Mouse (Mus musculus) liver, postnatal 0 days (tissue): Measurements from ENCODE around the gene Slc37a2. TPM values are rescaled to one million over a fixed set of nuclear protein-coding genes. Genes with fewer than 3 reads are reported as not detected.
"Not testable (repeated sequence)": the region's sequence is repeated elsewhere in the genome, so short reads cannot be mapped to it uniquely, and the experiment has no call there.

Experiments used
- ATAC-seq: fragments of 200-750 bp; cut with Nextera tagmentation; 2 replicates; pipeline ENCODE4 v1.8.0; 2017; ENCODE audit warnings: mild to moderate bottlenecking, moderate library complexity
- DNase-seq: peaks from one replicate; pipeline ENCODE4 v3.0.0-alpha.2; 2016
- H3K27ac ChIP-seq: fragments of 300-500 bp; sonication (generic); 2 replicates; pipeline ENCODE4 v1.5.1; 2014; ENCODE audit warnings: antibody characterized with exemption, moderate library complexity, mild to moderate bottlenecking, low read depth
- H3K27me3 ChIP-seq: fragments of 300-500 bp; sonication (generic); 2 replicates; pipeline ENCODE4 v1.6.1; 2014; ENCODE audit warnings: low read length, control low read depth, mixed read lengths; ENCODE audit not compliant: insufficient read depth
- H3K36me3 ChIP-seq: fragments of 300-500 bp; sonication (generic); replicated peaks from 2 replicates; pipeline ENCODE4 v1.6.1; 2014; ENCODE audit warnings: mild to moderate bottlenecking, control low read depth, low read length, moderate library complexity, mixed read lengths; ENCODE audit not compliant: insufficient read depth
- H3K4me1 ChIP-seq: fragments of 300-500 bp; sonication (generic); 2 replicates; pipeline ENCODE4 v1.6.1; 2014; ENCODE audit warnings: antibody characterized with exemption, mild to moderate bottlenecking, control low read depth; ENCODE audit not compliant: insufficient read depth
- H3K4me2 ChIP-seq: fragments of 300-500 bp; sonication (generic); 2 replicates; pipeline ENCODE4 v1.6.1; 2014; ENCODE audit warnings: low read depth, mild to moderate bottlenecking, low read length, moderate library complexity, mixed read lengths
- H3K4me3 ChIP-seq: fragments of 300-500 bp; sonication (generic); 2 replicates; pipeline ENCODE4 v1.5.1; 2014; ENCODE audit warnings: low read depth, low read length
- H3K9ac ChIP-seq: fragments of 300-500 bp; sonication (generic); replicated peaks from 2 replicates; pipeline ENCODE4 v1.6.1; 2014; ENCODE audit warnings: mild to moderate bottlenecking, moderate library complexity
- H3K9me3 ChIP-seq: fragments of 300-500 bp; sonication (generic); 2 replicates; pipeline ENCODE4 v1.6.1; 2016; ENCODE audit warnings: mild to moderate bottlenecking, control low read depth, low read length, mixed read lengths
- CTCF ChIP-seq: sonication (generic); IDR thresholded peaks from 2 replicates; pipeline ENCODE4 v1.5.1; 2016; ENCODE audit warnings: antibody characterized with exemption, low read depth
- EP300 ChIP-seq: IDR thresholded peaks from 2 replicates; pipeline ENCODE4 v1.6.1; 2016; ENCODE audit warnings: antibody characterized with exemption, low read depth, mild to moderate bottlenecking
- WGBS: fragments of 180-500 bp; shearing (Covaris S2); extraction: QIAGEN DNeasy Blood & Tissue Kit; methylation state at CpG from one replicate; pipeline ENCODE4 v1.1.7; 2014; ENCODE audit not compliant: insufficient replicate concordance; 5-methylcytosine and 5-hydroxymethylcytosine counted together
- polyA plus RNA-seq: library from polyadenylated mRNA; unstranded; fragments of >200 nt; fragmentation: Nextera tagmentation; extraction: Ambion mirVana; gene quantifications from 2 replicates; pipeline ENCODE4 v1.2.1, GENCODE M21; 2015

The Slc37a2 gene
- polyA plus RNA-seq = 1.7 and 1.9 TPM in 2 replicates

DNA sequence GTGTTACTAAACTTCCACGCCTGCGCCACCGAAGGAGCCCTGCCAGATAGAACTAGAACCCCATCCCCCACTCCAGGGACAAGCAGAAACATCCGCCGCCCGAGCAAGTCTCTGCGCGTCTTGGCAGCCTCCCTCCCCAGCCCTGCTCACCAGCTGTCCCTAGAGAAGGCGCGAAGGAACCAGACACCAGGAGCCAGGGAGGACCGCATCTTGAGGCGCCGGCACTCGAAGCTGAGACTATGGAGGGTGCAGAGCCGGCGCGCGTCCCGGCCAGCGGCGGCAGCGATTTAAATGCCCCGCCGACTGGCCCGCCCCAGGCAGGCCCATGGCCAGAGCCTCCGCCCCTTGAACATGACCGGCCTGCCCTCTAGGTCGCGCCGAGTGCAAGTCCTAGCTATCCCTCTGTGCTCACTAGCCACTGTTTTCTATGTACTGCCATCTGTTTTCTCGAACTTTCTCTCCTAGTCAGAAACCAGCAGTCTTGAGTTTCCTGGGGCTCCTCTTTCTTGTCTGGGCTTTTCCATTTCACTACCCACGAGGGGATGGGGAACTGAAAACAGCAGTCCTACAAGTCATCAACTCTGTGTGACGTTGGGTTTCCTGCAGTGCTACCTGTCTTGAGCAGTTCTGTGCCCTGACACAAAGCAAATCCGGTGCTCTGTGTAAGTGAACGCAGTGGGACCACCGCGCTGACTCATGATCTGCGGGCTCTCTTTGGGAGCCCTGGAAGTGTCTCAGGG, at the start of gene Slc37a2:
Gene Slc37a2 (minus strand): TSS at position 590 of the 740 bp plus-strand sequence.
- peak; percentile 71 for DNase-seq
- H3K27me3 ChIP-seq = no peaks in the 10 kb centered on the region

DNA sequence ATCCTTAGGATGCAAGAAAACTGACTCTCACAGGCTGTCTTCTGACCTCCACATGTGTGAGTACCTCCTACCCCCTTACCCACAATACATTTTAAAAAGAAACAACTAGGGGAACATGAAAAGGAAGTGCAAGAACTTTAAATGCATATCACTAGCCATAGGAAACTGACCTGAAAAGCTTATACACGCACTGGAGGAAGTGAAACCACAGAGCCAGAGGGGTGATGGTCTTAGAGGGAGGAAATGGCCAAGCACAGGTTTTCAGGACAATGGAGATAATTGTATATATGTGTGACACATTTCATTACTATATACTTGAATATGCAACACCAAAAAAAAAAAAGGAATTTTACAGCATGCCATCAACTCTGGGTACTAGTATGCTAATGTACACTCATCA, 46.2 kb upstream of the Slc37a2 start:
- H3K27ac ChIP-seq = no peak overlapping the region

More for the DNA sequence above, at the start of gene Slc37a2:
- Histone ChIP-seq H3K9me3 (no peaks in the 10 kb centered on the region), H3K36me3 (no peaks in the 10 kb centered on the region), H3K9ac (peak within 1 kb of the TSS; percentile 54), H3K27ac (peak within 1 kb of the TSS; percentile 66), H3K4me1 (peaks cover 8% of the 10 kb centered on the region), H3K4me2 (peak within 1 kb of the TSS; percentile 88), H3K4me3 (peak within 1 kb of the TSS; percentile 54)
- TF ChIP-seq CTCF (no peak), EP300 (no peak)
- ATAC-seq = peak; percentile 94
- 2% methylated on average over 38 of the region's 38 CpGs for WGBS

DNA sequence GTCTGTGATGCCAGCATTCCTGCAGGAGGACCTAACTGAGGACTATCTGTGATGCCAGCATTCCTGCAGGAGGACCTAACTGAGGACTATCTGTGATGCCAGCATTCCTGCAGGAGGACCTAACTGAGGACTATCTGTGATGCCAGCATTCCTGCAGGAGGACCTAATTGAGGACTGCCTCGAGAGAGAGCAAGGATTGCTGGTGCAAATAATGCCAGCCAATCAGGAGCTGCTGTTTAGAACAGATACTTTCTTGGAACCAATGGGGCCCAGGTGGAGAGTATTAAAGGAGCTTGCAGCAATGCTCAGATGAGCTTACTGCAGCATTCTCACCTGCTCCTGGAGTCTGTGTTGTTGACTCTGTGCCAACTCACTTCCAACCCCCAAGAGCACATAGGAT, 45.0 kb upstream of the Slc37a2 start:
- H3K9me3 ChIP-seq, H3K4me2 ChIP-seq, H3K9ac ChIP-seq, H3K27me3 ChIP-seq, H3K4me3 ChIP-seq, H3K4me1 ChIP-seq, H3K27ac ChIP-seq, H3K36me3 ChIP-seq, ATAC-seq, DNase-seq: not testable (repeated sequence)
- 60% methylated on average over 1 of the region's 1 CpGs for WGBS

More for the DNA sequence above, 46.2 kb upstream of the Slc37a2 start:
- Histone ChIP-seq H3K9ac (no peak overlapping the region), H3K36me3 (peaks cover 6% of the 10 kb centered on the region; the same call in 1 of the 2 replicates), H3K4me1 (no peaks in the 10 kb centered on the region), H3K9me3 (no peaks in the 10 kb centered on the region), H3K27me3 (no peaks in the 10 kb centered on the region), H3K4me3 (no peak overlapping the region), H3K4me2 (no peak overlapping the region)
- ATAC-seq (no peak), DNase-seq (no peak)
- TF ChIP-seq EP300 (no peak), CTCF (no peak)
- WGBS = 36% methylated on average over 1 of the region's 1 CpGs

DNA sequence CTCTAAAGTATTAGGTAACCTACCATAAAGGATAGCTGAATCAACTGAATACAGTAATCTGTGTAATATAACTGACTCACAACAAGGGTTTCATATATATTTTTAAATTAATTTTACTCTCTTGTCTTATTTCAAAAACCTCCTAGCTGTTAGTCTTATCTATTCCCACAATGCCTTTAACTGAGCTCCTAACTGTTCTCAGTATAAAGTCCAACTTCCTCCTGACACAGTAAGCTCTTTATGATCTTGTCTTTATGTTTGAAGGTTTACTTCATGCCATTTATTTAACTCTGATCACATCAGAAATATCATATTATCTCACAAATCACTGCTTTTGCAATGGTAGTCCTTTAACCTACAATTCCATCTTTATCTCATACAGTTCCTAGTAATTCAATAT, 40.0 kb upstream of the Slc37a2 start:
- no peak overlapping the region for H3K4me3 ChIP-seq
- H3K4me1 ChIP-seq = no peaks in the 10 kb centered on the region
- no peak overlapping the region for H3K4me2 ChIP-seq
- no peaks in the 10 kb centered on the region for H3K27me3 ChIP-seq
- DNase-seq (no peak), ATAC-seq (no peak)
- no peaks in the 10 kb centered on the region for H3K9me3 ChIP-seq
- no peak for TF ChIP-seq CTCF
- no peak for TF ChIP-seq EP300
- H3K36me3 ChIP-seq = no peaks in the 10 kb centered on the region; the same call in 1 of the 2 replicates
- H3K9ac ChIP-seq = no peak overlapping the region
- no peak overlapping the region for H3K27ac ChIP-seq

DNA sequence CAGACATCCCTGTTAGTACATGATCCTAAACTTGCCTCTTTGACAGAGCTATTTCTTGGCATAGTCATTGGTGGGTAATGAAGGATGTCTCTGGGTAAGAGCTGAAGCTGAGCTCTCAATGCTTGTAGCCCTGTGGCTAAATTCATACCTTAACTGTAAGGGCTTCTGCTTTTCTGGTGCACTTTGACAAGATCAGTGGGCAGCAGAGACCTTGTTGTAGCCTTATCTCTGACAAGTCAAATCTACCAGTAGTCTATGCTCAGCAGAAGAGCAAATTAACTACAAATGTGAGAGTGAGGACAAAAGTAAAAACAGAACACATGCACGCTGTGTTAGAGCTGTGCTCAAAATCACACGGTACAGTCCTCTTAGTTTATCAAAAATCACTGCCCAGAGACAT, 11.1 kb upstream of the Slc37a2 start:
- Histone ChIP-seq H3K9ac (no peak overlapping the region), H3K36me3 (no peaks in the 10 kb centered on the region), H3K4me2 (no peak overlapping the region), H3K27me3 (no peaks in the 10 kb centered on the region), H3K9me3 (no peaks in the 10 kb centered on the region), H3K27ac (no peak overlapping the region), H3K4me1 (no peaks in the 10 kb centered on the region), H3K4me3 (no peak overlapping the region)
- WGBS = 63% methylated on average over 2 of the region's 2 CpGs
- DNase-seq = no peak
- no peak for ATAC-seq
- TF ChIP-seq EP300 = no peak
- TF ChIP-seq CTCF = no peak

DNA sequence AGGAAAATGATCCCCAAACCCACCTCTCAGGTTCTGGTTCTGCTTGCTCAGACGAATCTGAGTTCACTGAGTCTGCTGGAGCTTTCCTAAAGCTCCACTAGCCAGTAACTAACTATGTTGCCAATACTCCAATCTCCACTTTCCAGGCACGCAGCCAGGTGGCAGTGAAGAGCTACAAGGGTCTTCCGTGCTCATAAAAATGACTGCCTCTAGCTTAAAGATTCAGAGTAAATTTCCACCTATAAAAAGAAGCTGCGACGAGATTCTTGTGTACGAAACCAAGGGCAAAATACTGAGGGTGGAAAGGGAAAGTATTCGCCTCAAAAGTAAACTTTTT, 319 bp upstream of the Slc37a2 start:
- peak overlapping the region; percentile 66 for H3K27ac ChIP-seq
- peak overlapping the region; percentile 54 for H3K4me3 ChIP-seq
- H3K27me3 ChIP-seq = no peaks in the 10 kb centered on the region
- H3K36me3 ChIP-seq = no peaks in the 10 kb centered on the region
- DNase-seq = peak; percentile 63
- TF ChIP-seq EP300 (no peak), CTCF (peak; percentile 75)
- peaks cover 8% of the 10 kb centered on the region for H3K4me1 ChIP-seq
- ATAC-seq = peak; percentile 78
- H3K4me2 ChIP-seq = peak overlapping the region; percentile 88
- WGBS = 26% methylated on average over 7 of the region's 7 CpGs
- peak overlapping the region; percentile 54; the same call in 1 of the 2 replicates for H3K9ac ChIP-seq
- no peaks in the 10 kb centered on the region for H3K9me3 ChIP-seq
